Mouse (Mus musculus): ENCODE results near the gene A3galt2. TPM values are rescaled to one million over a fixed set of nuclear protein-coding genes. Genes with fewer than 3 reads are reported as not detected.

Gene A3galt2
- polyA plus RNA-seq, 1 experiment from 2014 or later: 0.27 TPM

Other genes with a start within 250 kb of the A3galt2 start
- 3.1 and 3.9 TPM in 2 replicates for gene Zscan20, start 145.3 kb upstream of the A3galt2 start, polyA plus RNA-seq (2014; fragmentation: Nextera tagmentation; extraction: Ambion mirVana)
- 0.35 and 0.39 TPM in 2 replicates for gene Tlr12, start 136.7 kb upstream of the A3galt2 start, polyA plus RNA-seq (2014; fragmentation: Nextera tagmentation; extraction: Ambion mirVana)
- 20.3 and 22.9 TPM in 2 replicates for gene Phc2, start 100.7 kb upstream of the A3galt2 start, polyA plus RNA-seq (2014; fragmentation: Nextera tagmentation; extraction: Ambion mirVana)
- 31.2 and 32.3 TPM in 2 replicates for gene Zfp362, start 50.7 kb downstream of the A3galt2 start, polyA plus RNA-seq (2014; fragmentation: Nextera tagmentation; extraction: Ambion mirVana)
- 4.8 and 5.2 TPM in 2 replicates for gene Trim62, start 128.2 kb downstream of the A3galt2 start, polyA plus RNA-seq (2014; fragmentation: Nextera tagmentation; extraction: Ambion mirVana)
- gene Azin2, start 207.1 kb downstream of the A3galt2 start, polyA plus RNA-seq (2014; fragmentation: Nextera tagmentation; extraction: Ambion mirVana): 17.6 and 19.1 TPM in 2 replicates
- gene Ak2, start 236.6 kb downstream of the A3galt2 start, polyA plus RNA-seq (2014; fragmentation: Nextera tagmentation; extraction: Ambion mirVana): 123 and 127 TPM in 2 replicates